Mouse (Mus musculus) adrenal gland, postnatal 0 days (tissue): ENCODE data around the gene Ddx11. TPM values are rescaled to one million over a fixed set of nuclear protein-coding genes. Genes with fewer than 3 reads are reported as not detected.

Experiments used
- polyA plus RNA-seq: library from polyadenylated mRNA; unstranded; fragments of >200 nt; fragmentation: Nextera tagmentation; extraction: Ambion mirVana; gene quantifications from 2 replicates; pipeline ENCODE4 v1.2.1, GENCODE M21; 2015

The Ddx11 gene
- 2.7 and 6.0 TPM in 2 replicates for polyA plus RNA-seq

DNA sequence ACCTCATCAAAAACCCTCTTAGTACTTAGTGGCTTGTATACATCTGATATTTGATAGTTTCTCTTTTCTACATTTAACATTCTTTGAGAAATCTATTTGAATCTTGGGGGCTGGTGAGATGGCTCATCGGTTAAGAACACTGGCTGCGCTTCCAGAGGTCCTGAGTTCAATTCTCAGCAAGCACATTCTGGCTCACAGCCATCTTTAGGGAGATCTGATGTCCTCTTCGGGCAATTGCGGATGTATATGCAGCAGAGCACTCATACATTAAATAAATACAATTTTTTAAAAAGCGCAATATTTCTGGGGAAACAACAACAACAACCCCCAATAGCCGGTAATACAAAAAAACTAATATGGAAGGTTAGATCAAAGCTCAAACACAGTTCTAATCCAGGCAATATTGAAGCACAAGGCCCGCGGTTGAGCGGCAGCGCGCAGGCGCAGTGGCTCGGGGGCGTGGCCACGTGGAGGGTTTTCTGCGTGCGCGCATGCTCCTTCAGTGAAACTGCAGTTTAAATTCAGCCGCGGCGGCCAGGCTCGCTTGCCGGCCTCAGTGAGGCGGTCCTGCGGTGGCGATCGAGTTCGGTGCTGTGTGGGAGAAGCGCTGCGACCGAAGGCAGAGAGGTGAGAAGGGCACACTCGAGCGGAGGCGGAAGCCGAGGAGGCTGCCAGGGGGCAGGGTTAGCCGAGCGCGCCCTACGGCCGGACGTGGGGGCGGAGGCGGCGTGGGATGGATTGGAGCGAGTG is at the start of gene Ddx11:
Ddx11 (plus strand) TSS at position 455 of the 750 bp plus-strand sequence.

GRCm38 (mm10) chr17:66076934-66077333 is 46.4 kb upstream of the Ddx11 start, which contains the start of gene Ankrd12:
TSS of gene Ankrd12 (minus strand) at chr17:66077089.

DNA sequence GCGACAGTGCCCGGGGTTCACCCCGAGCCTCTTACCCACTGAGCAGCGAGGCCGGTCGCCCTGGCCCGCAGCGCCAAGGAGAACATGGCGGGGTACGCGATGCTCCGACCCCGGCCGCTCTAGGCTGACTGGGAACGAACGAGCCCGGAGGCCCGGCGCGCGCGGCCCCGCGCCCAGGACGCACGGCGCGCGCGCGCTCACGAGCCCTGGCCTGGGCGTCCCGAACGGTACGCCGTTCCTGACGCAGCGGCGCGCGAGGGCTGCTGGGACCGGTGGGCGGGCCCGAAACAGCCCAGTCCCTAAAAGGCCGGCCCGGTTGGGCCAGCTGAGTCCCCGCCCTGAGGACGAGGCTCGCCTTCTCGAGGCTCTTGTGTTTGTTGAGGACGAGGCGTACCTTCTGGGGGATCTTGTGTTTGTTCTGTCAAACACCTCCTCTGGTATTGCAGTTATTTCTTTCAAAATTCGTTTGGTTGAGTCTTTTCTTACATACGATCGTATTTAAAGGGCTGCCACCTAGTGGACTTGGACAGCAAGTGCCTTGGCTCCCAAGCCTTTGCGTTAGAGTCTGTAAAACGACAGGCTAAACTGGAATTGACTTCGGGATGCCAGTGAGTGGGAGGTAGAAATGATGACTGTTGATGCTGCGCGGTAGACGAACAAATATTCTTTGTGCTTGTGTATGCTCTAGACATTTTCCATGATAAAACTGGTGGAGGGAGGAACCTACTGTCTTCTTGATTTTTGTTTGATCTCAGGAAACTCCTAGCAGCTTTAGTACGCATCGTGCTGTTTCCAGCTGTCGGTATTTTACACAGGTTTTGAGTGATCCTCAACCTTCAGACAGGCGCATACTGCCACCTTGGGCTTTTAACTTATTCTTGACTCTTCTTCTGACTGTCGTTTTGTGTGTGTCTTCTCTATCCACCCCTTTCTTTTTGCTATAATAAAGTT is 21.7 kb upstream of the Ddx11 start, which contains the start of gene Ndufv2:
Ndufv2 (minus strand) TSS at position 180 of the 951 bp plus-strand sequence.

DNA sequence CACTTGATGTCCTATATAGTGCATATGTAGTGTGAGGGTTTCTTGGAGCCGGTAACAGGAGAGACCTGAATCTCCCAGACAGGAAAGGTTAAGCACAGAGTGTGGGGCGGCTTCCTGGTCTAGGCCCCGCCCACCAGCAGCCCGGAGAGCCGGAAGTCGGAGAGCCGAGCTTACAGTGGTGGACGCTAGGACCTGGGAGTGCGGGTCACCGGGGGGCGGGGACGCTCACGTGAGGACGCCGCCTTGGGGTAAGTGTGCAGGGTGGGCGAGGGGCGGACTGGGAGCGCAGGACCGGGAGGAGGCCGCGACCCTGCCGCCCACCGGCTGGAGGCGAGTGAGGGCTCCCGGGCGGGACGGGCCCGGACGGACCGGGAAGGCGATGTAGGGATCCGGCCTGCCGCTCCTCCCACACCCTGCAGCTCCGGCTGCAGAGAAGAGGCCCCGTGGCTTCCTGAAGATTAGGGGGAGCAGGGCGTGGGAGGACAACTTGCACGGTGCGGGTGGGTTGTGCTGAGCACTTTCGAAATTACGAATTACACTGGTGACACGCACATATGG is 11.8 kb upstream of the Ddx11 start, which contains the start of gene Washc1:
Washc1 (plus strand) TSS at position 144 of the 558 bp plus-strand sequence.

Other genes starting within 250 kb of the Ddx11 start
- 56.9 and 58.5 TPM in 2 replicates for gene Ralbp1, start 237.7 kb upstream of the Ddx11 start, polyA plus RNA-seq
- gene Twsg1, start 172.3 kb upstream of the Ddx11 start, polyA plus RNA-seq = 103 and 104 TPM in 2 replicates
- 30.8 and 32.1 TPM in 2 replicates for gene Ankrd12, start 46.4 kb upstream of the Ddx11 start, polyA plus RNA-seq
- 450 and 576 TPM in 2 replicates for gene Ndufv2, start 22.0 kb upstream of the Ddx11 start, polyA plus RNA-seq
- 31.1 and 37.0 TPM in 2 replicates for gene Washc1, start 12.0 kb upstream of the Ddx11 start, polyA plus RNA-seq